Mouse (Mus musculus) layer of hippocampus, adult 11-12 months (tissue): Measurements from ENCODE around the gene Snx21.

Experiments
- DNase-seq: peaks from one replicate; pipeline ENCODE4 v3.0.0; 2022; ENCODE audit warnings: low spot score

The Snx21 gene

GRCm38 (mm10) chr2:164770279-164770678 is 15.3 kb upstream of the Snx21 start:
- no peak for DNase-seq

GRCm38 (mm10) chr2:164771123-164771522 is 14.5 kb upstream of the Snx21 start:
- no peak for DNase-seq

GRCm38 (mm10) chr2:164773229-164773988 is 12.2 kb upstream of the Snx21 start:
- no peak for DNase-seq

GRCm38 (mm10) chr2:164773989-164774364 is 11.6 kb upstream of the Snx21 start:
- no peak for DNase-seq

- DNase-seq = no peak
Observed at GRCm38 (mm10) chr2:164776130-164776529, 9.5 kb upstream of the Snx21 start.

GRCm38 (mm10) chr2:164776801-164777200 is 8.8 kb upstream of the Snx21 start:
- DNase-seq = no peak

GRCm38 (mm10) chr2:164777246-164778014 is 8.2 kb upstream of the Snx21 start:
- no peak for DNase-seq

- no peak for DNase-seq
Observed at GRCm38 (mm10) chr2:164778015-164778287, 7.7 kb upstream of the Snx21 start.

- no peak for DNase-seq
Observed at GRCm38 (mm10) chr2:164778809-164779208, 6.8 kb upstream of the Snx21 start.

GRCm38 (mm10) chr2:164779481-164780086 is 6.0 kb upstream of the Snx21 start, which contains the start of gene Tnnc2:
Gene Tnnc2, minus strand, starts transcription at chr2:164779967.
- no peak for DNase-seq

GRCm38 (mm10) chr2:164781876-164782275 is 3.7 kb upstream of the Snx21 start:
- no peak for DNase-seq

GRCm38 (mm10) chr2:164783926-164784581 is 1.6 kb upstream of the Snx21 start:
- DNase-seq = no peak

GRCm38 (mm10) chr2:164784869-164785420 is 678 bp upstream of the Snx21 start:
- no peak for DNase-seq

GRCm38 (mm10) chr2:164786388-164786885 is 814 bp downstream of the Snx21 start:
- DNase-seq = no peak

- DNase-seq = no peak
Observed at GRCm38 (mm10) chr2:164787032-164787431, 1.4 kb downstream of the Snx21 start.

- DNase-seq = no peak
Observed at GRCm38 (mm10) chr2:164787779-164788178, 2.2 kb downstream of the Snx21 start.

- DNase-seq = no peak
Observed at GRCm38 (mm10) chr2:164788411-164788810, 2.8 kb downstream of the Snx21 start.

- DNase-seq = no peak
Observed at GRCm38 (mm10) chr2:164790451-164790850, 4.8 kb downstream of the Snx21 start.

- no peak for DNase-seq
Observed at GRCm38 (mm10) chr2:164791841-164792261, 6.2 kb downstream of the Snx21 start.

- DNase-seq = no peak
Observed at GRCm38 (mm10) chr2:164792400-164793190, 7.0 kb downstream of the Snx21 start.

- DNase-seq = peak; percentile 64
Observed at GRCm38 (mm10) chr2:164793236-164793635, 7.6 kb downstream of the Snx21 start.
